Mouse (Mus musculus): ENCODE measurements at regions not wholly inside any gene's neighbourhood (a gene's known extent, or its start where the extent isn't known, plus 50 kb on each side); places are given as distances from the start of the nearest gene placed in this dataset.
A peak's percentile ranks its signal among the peaks of the same experiment; 100 is the strongest.

DNA sequence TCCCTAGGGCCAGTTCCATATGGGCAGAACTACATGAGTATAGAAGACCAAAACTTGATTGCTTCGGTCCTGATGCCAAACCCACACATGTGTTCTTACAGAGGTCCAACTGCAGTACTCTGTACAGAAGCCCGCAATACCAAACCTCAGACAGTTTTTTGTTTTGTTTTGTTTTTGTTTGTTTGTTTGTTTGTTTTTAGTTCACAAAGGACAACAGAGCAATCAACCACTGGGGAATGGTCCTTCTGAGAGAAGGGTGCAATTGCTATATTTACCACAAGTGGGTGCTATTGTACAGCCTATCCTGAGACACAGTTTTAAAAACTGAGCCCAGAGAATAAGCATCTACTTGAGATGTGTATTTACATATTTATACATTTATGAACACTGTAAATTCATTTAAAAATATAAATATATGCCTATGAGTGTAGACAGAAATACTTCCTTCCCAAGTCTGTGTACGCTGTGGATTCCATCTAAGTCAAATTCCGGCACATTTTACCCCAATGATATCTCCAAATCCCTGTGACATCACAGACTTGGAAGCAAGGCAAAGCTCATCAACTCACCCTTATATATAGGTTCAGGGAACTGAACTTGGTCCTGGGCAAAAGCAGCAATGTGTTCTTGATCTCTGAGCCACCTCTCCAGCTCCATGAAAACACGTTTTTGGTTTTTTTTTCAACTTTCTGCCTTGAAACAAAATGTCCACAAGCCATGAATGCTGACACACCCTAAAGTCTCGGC, 101.3 kb upstream of the A26c2 start:
- Histone ChIP-seq H3K4me1 (no peaks in the 10 kb centered on the region), H3K27ac (no peak overlapping the region), H3K36me3 (no peaks in the 10 kb centered on the region), H3K27me3 (ENCODE audit: low read depth, poor library complexity, severe bottlenecking) (no peaks in the 10 kb centered on the region), H3K4me3 (no peak overlapping the region), H3K9me3 (replicated peaks) (no peaks in the 10 kb centered on the region)
- WGBS, result 69% methylated on average over 6 of the region's 6 CpGs
- DNase-seq (ENCODE audit: low spot score), result no peak

DNA sequence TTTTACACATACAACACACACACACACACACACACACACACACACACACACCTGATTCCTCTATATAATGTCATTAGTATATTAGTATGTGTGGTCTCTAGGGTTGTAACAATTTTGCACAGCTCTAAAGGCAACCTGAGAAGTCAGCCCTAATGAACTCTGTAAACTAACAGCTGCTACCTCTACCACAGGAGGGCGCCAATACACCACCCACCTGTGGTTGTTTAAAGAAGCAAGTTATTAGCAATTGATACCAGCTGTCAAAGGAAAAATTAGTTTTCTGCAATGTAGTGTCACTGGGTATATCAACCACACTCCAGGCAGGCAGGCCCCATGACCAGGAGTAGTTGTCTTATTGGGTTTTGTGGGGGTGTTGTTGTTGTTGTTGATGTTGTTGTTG, 98.8 kb upstream of the A26c2 start:
- Histone ChIP-seq H3K4me1 (no peaks in the 10 kb centered on the region), H3K27me3 (ENCODE audit: low read depth, poor library complexity, severe bottlenecking) (no peaks in the 10 kb centered on the region), H3K4me3 (no peak overlapping the region), H3K36me3 (no peaks in the 10 kb centered on the region), H3K9me3 (replicated peaks) (no peaks in the 10 kb centered on the region), H3K27ac (no peak overlapping the region)
- WGBS, result 3% methylated on average over 1 of the region's 1 CpGs
- peak; percentile 35 for DNase-seq (ENCODE audit: low spot score)

DNA sequence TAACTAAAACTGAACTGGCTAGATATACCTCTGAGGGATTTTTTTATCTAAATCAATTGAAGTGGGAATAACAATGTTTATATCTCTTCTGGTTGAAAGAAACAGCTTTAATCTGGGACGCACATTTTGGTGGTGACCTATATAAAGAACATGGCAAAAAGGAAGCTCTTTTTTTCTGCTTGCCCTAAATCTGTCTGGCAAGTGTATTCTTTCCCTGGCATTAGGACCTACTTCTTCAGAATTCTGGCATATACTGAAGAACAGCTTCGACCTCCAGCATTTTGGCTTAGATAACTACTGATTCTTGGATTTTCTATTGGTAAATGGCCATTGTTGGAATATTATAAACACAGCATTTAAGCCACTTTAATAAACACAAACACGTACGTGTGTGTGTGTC, 70.9 kb upstream of the A26c2 start:
- no peaks in the 10 kb centered on the region for H3K36me3 ChIP-seq
- no peak overlapping the region for H3K27ac ChIP-seq
- no peak for DNase-seq (ENCODE audit: low spot score)
- H3K4me1 ChIP-seq, result no peaks in the 10 kb centered on the region
- no peaks in the 10 kb centered on the region for H3K27me3 ChIP-seq (ENCODE audit: low read depth, poor library complexity, severe bottlenecking)
- no peak overlapping the region for H3K4me3 ChIP-seq
- H3K9me3 ChIP-seq (replicated peaks), result no peaks in the 10 kb centered on the region
- WGBS, result 79% methylated on average over 4 of the region's 4 CpGs

DNA sequence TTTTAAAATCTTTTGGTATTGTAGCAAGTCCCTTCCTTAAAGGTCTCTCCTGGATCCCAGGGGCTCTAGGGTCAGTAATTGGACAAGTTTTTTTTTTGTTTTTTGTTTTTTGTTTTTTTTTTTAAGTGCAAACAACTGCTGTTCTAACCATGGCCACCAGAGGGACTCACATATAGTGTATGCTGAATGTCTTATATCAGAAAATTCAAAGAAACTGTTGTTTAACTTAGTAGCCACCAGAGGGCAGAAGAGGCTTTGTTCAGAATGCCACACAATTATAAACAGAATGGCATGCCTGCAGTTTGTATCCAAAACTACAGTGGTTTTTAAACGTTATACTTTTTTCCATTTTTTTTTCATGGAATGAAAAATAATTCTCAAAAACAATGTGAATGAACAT, 53.6 kb upstream of the A26c2 start:
- H3K4me1 ChIP-seq, result no peaks in the 10 kb centered on the region
- 14% methylated on average over 1 of the region's 1 CpGs for WGBS
- no peak for DNase-seq (ENCODE audit: low spot score)

More for the DNA sequence above, 53.6 kb upstream of the A26c2 start:
- 0 out of 2 replicates have a peak, but pooled peaks cover 3% of the 10 kb centered on the region for H3K9me3 ChIP-seq (replicated peaks)
- no peak overlapping the region for H3K27ac ChIP-seq
- no peaks in the 10 kb centered on the region for H3K36me3 ChIP-seq
- H3K4me3 ChIP-seq, result no peak overlapping the region
- no peaks in the 10 kb centered on the region for H3K27me3 ChIP-seq (ENCODE audit: low read depth, poor library complexity, severe bottlenecking)

Measured in limb, embryonic 10.5 days (tissue).